Mouse (Mus musculus): ENCODE measurements at regions not wholly inside any gene's neighbourhood (a gene's known extent, or its start where the extent isn't known, plus 50 kb on each side); places are given as distances from the start of the nearest gene placed in this dataset.

DNA sequence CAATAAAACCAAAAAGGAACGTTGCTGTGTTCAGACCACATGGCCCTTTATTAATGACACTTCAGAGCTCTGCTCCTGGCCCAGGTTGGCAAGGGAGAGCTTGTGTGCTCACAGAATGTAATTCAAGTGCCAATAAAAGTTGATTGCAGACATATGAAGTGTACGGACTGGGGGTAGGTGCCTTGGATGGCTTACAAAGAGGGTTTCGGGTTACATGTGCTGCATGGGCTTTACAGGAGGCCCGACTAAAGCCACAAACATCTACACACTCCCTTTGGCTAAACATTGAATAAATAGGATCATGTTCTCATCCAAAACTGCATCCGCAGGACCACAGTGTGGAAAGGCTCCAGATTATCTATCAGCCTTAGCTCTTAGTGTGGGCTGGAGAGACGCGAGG is 666.5 kb downstream of the Vrk1 start:
- no peaks in the 10 kb centered on the region for H3K4me1 ChIP-seq (ENCODE audit: insufficient read depth)
- no peak for TF ChIP-seq EP300 (IDR thresholded peaks at IDR 0.05; ENCODE audit: low read depth)
- no peak overlapping the region for H3K9ac ChIP-seq (replicated peaks)
- H3K9me3 ChIP-seq (ENCODE audit: low read length) = no peaks in the 10 kb centered on the region
- H3K27me3 ChIP-seq (ENCODE audit: insufficient read depth, low read length) = no peaks in the 10 kb centered on the region
- H3K27ac ChIP-seq (ENCODE audit: low read depth) = no peak overlapping the region
- WGBS (ENCODE audit: insufficient replicate concordance) = 68% methylated on average over 7 of the region's 7 CpGs
- no peak overlapping the region for H3K4me3 ChIP-seq (ENCODE audit: low read depth, low read length)
- no peak overlapping the region for H3K4me2 ChIP-seq (ENCODE audit: low read depth, low read length)
- no peaks in the 10 kb centered on the region for H3K36me3 ChIP-seq (replicated peaks; ENCODE audit: insufficient read depth, low read length)
- DNase-seq = no peak
- ATAC-seq = no peak

DNA sequence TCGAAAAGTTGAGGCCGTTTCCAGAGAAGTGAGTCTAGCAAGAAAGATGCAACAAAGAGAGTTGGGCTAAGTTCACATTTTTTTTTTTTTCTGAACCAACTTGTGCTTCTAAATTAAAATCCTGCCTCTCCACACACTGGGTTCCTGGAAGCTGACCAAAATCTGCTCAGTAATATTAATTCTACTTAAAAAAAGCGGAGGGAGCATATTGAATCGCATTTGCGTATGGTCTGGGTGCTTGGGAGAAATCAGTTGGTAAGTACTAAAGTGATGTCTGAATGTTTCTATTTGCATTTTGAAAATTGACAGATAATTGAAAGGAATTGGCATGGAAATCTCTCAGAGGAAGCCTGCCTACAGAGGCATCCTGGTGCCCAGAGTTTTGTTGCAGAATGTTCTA is 676.0 kb downstream of the Vrk1 start:
- H3K27me3 ChIP-seq (ENCODE audit: insufficient read depth, low read length) = no peaks in the 10 kb centered on the region
- H3K9ac ChIP-seq (replicated peaks) = no peak overlapping the region
- DNase-seq = no peak
- no peaks in the 10 kb centered on the region for H3K9me3 ChIP-seq (ENCODE audit: low read length)
- no peaks in the 10 kb centered on the region for H3K36me3 ChIP-seq (replicated peaks; ENCODE audit: insufficient read depth, low read length)
- no peak for ATAC-seq
- no peak overlapping the region for H3K4me2 ChIP-seq (ENCODE audit: low read depth, low read length)
- TF ChIP-seq CTCF (IDR thresholded peaks at IDR 0.05; ENCODE audit: low read depth) (no peak), EP300 (IDR thresholded peaks at IDR 0.05; ENCODE audit: low read depth) (no peak)
- WGBS (ENCODE audit: insufficient replicate concordance) = 88% methylated on average over 5 of the region's 5 CpGs
- H3K27ac ChIP-seq (ENCODE audit: low read depth) = no peak overlapping the region
- H3K4me1 ChIP-seq (ENCODE audit: insufficient read depth) = no peaks in the 10 kb centered on the region
- no peak overlapping the region for H3K4me3 ChIP-seq (ENCODE audit: low read depth, low read length)

DNA sequence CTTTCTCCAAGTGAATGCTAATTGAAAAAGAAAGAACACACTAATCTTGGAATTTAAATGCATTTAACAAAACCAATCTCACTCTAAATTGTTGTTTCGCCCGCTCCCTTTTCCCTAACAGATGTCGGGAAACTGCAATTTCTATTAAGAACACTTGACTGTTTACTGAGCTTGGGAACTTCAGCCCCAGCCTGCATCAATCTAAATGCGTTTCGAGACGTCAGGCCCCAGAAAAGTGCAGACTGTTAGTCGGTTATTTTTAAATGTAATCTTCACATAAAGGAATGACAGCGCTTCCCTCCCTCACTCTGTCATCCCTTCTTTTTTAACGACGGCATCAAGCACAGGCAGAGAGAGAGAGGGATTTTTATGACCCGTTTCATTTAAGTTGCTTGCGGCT is 677.7 kb downstream of the Vrk1 start:
- Histone ChIP-seq H3K27me3 (ENCODE audit: insufficient read depth, low read length) (no peaks in the 10 kb centered on the region), H3K4me2 (ENCODE audit: low read depth, low read length) (no peak overlapping the region), H3K4me3 (ENCODE audit: low read depth, low read length) (no peak overlapping the region), H3K9ac (replicated peaks) (no peak overlapping the region), H3K4me1 (ENCODE audit: insufficient read depth) (no peaks in the 10 kb centered on the region), H3K27ac (ENCODE audit: low read depth) (no peak overlapping the region), H3K36me3 (replicated peaks; ENCODE audit: insufficient read depth, low read length) (no peaks in the 10 kb centered on the region), H3K9me3 (ENCODE audit: low read length) (no peaks in the 10 kb centered on the region)
- DNase-seq (no peak), ATAC-seq (no peak)
- WGBS (ENCODE audit: insufficient replicate concordance) = 48% methylated on average over 12 of the region's 12 CpGs
- no peak for TF ChIP-seq CTCF (IDR thresholded peaks at IDR 0.05; ENCODE audit: low read depth)
- TF ChIP-seq EP300 (IDR thresholded peaks at IDR 0.05; ENCODE audit: low read depth) = no peak

DNA sequence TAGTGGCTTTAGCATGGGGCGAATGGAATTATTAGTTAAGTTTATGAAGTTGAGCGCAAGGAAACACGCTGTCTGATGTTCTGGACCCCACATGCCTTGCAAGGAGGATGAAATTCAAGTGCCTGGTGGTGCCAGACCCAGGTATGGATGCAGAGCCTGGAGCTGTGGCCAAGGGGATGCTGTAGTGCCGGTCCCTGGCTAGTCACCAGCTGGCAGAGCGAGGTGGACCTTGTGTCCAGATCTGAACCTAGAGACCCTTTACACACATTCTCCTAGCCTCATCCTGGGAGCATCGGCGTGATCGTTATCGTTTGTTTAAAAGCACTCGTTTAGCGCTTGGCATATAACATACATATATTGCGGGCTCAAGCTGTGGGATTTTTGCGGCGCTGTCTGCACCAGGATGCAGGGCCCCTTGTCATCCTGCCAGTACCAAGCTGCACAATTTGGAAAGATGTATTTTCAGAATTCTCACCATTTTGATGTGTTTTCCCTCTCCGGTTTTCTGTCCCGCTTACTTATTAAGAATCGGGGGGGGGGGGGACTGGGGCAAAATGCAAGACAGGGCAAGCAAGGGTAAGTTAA is 678.2 kb downstream of the Vrk1 start:
- no peaks in the 10 kb centered on the region for H3K36me3 ChIP-seq (replicated peaks; ENCODE audit: insufficient read depth, low read length)
- no peaks in the 10 kb centered on the region for H3K4me1 ChIP-seq (ENCODE audit: insufficient read depth)
- WGBS (ENCODE audit: insufficient replicate concordance) = 82% methylated on average over 17 of the region's 17 CpGs
- H3K9ac ChIP-seq (replicated peaks) = no peak overlapping the region
- ATAC-seq (no peak), DNase-seq (no peak)
- no peak overlapping the region for H3K27ac ChIP-seq (ENCODE audit: low read depth)
- no peak overlapping the region for H3K4me3 ChIP-seq (ENCODE audit: low read depth, low read length)
- no peaks in the 10 kb centered on the region for H3K9me3 ChIP-seq (ENCODE audit: low read length)
- H3K4me2 ChIP-seq (ENCODE audit: low read depth, low read length) = no peak overlapping the region
- no peaks in the 10 kb centered on the region for H3K27me3 ChIP-seq (ENCODE audit: insufficient read depth, low read length)
- TF ChIP-seq CTCF (IDR thresholded peaks at IDR 0.05; ENCODE audit: low read depth) = no peak
- TF ChIP-seq EP300 (IDR thresholded peaks at IDR 0.05; ENCODE audit: low read depth) = no peak

DNA sequence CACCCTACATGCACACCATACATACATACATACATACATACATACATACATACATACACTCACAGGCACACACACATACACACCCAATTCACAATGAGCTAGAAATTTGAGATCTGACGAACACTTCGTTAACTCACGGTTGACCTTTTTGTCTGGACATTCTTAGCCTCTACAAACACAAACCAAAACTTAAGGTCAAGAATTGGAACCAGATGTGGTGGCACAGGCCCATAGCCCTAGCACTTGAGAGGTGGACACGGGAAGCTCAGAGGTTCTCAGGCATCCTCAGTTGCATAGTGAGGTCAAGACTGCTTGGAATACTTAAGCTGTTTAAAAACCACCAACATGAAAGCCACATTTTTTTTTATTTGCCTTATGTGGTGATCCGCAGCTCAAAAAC is 692.9 kb downstream of the Vrk1 start:
- 87% methylated on average over 5 of the region's 5 CpGs for WGBS (ENCODE audit: insufficient replicate concordance)
- no peaks in the 10 kb centered on the region for H3K27me3 ChIP-seq (ENCODE audit: insufficient read depth, low read length)
- TF ChIP-seq CTCF (IDR thresholded peaks at IDR 0.05; ENCODE audit: low read depth) (no peak), EP300 (IDR thresholded peaks at IDR 0.05; ENCODE audit: low read depth) (no peak)
- H3K9me3 ChIP-seq (ENCODE audit: low read length) = no peaks in the 10 kb centered on the region
- no peaks in the 10 kb centered on the region for H3K4me1 ChIP-seq (ENCODE audit: insufficient read depth)
- H3K4me3 ChIP-seq (ENCODE audit: low read depth, low read length) = no peak overlapping the region
- no peak overlapping the region for H3K9ac ChIP-seq (replicated peaks)
- DNase-seq (no peak), ATAC-seq (no peak)
- no peak overlapping the region for H3K27ac ChIP-seq (ENCODE audit: low read depth)
- no peak overlapping the region for H3K4me2 ChIP-seq (ENCODE audit: low read depth, low read length)
- H3K36me3 ChIP-seq (replicated peaks; ENCODE audit: insufficient read depth, low read length) = no peaks in the 10 kb centered on the region

DNA sequence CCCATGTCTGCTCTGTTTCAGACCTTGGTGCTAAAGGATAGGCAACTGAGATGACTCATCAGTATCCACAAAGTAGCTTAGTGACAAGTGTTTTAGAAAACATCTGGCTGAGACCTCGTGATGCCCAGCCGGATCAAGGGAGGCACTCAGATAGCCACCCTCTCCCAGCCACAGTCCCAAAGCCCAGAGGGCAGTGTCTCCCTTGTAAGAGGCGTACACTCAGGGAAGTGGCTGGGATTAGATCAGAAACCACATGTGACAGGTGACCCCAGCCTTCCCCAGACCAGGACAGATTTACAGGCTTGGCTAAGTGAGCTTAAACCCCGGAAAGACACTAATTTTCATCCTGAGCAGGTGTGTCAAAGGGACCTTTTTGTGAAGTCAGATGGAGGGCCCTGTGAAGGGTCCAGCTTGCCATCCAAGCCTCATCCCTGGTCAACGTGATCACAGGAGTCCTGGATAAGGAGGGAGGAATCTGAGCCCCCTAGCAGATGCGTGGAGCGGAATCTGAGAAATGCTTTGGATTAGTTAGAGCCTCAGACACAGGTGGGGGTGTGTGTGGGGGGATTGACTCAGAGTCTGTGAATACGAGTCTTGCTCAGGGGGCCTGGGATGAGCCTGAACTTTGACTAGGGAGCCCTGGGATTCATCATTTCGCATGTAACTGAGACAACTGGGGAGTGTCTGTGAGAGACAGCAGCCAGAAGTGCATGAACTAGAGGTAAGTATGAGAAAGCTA is 711.4 kb downstream of the Vrk1 start:
- Histone ChIP-seq H3K9me3 (ENCODE audit: low read length) (no peaks in the 10 kb centered on the region; the same call in 1 of the 2 replicates), H3K9ac (replicated peaks) (no peak overlapping the region), H3K4me2 (ENCODE audit: low read depth, low read length) (no peak overlapping the region), H3K4me3 (ENCODE audit: low read depth, low read length) (no peak overlapping the region), H3K36me3 (replicated peaks; ENCODE audit: insufficient read depth, low read length) (no peaks in the 10 kb centered on the region), H3K27me3 (ENCODE audit: insufficient read depth, low read length) (no peaks in the 10 kb centered on the region), H3K4me1 (ENCODE audit: insufficient read depth) (no peaks in the 10 kb centered on the region), H3K27ac (ENCODE audit: low read depth) (no peak overlapping the region)
- WGBS (ENCODE audit: insufficient replicate concordance) = 66% methylated on average over 9 of the region's 9 CpGs
- ATAC-seq (no peak), DNase-seq (no peak)
- TF ChIP-seq EP300 (IDR thresholded peaks at IDR 0.05; ENCODE audit: low read depth) (no peak), CTCF (IDR thresholded peaks at IDR 0.05; ENCODE audit: low read depth) (no peak)

Data from liver, postnatal 0 days (tissue).